Mouse (Mus musculus): Measurements from ENCODE around the gene Klkb1. TPM values are rescaled to one million over a fixed set of nuclear protein-coding genes. Genes with fewer than 3 reads are reported as not detected.

Gene Klkb1
- polyA plus RNA-seq, 1 experiment from 2014 or later, result not detected

DNA sequence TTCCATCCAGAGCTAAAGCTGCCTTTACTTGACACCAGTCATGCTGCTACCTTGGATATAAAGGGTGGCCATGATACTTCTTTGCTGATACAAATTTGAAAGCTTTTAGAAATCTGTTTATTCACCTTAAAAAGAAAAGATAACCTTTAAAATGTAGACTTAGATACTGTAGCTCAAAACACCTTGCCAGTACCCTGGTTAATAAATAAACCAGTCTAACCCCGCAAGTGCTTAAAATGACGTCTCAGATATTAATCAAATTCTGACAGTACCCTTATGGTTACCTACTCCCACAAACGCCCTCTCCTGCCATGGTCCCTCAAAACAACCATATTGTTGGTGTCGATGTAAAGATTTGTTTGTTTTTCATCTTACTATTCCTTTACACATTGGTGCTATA lies 29.5 kb upstream of the Klkb1 start:
- Histone ChIP-seq H3K9me3 (ENCODE audit: control insufficient read depth, low read length) (no peaks in the 10 kb centered on the region), H3K27me3 (ENCODE audit: control insufficient read depth, insufficient read depth, low read length) (no peaks in the 10 kb centered on the region), H3K4me2 (replicated peaks) (no peak overlapping the region), H3K27ac (no peak overlapping the region), H3K9ac (no peak overlapping the region), H3K4me1 (replicated peaks; ENCODE audit: control insufficient read depth, insufficient read depth, low read length) (no peaks in the 10 kb centered on the region), H3K36me3 (replicated peaks; ENCODE audit: control insufficient read depth, insufficient read depth) (no peaks in the 10 kb centered on the region), H3K4me3 (replicated peaks; ENCODE audit: low read length) (no peak overlapping the region)
- ATAC-seq (ENCODE audit: low FRiP score) (no peak), DNase-seq (ENCODE audit: low spot score) (no peak)
- 84% methylated on average over 4 of the region's 4 CpGs for WGBS

DNA sequence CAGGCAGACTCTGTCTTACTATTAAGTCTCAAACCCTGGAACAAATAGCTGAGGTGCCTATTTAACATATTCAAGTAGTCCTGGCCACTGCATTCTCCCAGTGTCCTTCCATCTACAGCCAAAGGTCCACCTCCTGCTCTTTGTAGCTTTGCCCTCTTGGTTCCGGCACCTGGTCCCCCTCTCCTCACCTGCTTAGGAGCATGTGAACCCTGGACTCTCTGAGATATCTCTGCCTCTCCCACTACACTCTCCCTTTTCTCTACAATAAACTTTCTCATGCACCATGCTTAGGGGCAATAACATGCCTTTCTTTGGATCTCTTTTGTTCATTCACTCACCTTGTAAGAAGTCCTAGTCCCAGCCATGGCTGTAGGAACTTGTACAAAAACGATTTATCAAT lies 26.7 kb upstream of the Klkb1 start:
- ATAC-seq (ENCODE audit: low FRiP score) (no peak), DNase-seq (ENCODE audit: low spot score) (no peak)
- Histone ChIP-seq H3K4me1 (replicated peaks; ENCODE audit: control insufficient read depth, insufficient read depth, low read length) (no peaks in the 10 kb centered on the region), H3K27me3 (ENCODE audit: control insufficient read depth, insufficient read depth, low read length) (no peaks in the 10 kb centered on the region), H3K4me3 (replicated peaks; ENCODE audit: low read length) (no peak overlapping the region), H3K27ac (no peak overlapping the region), H3K9me3 (ENCODE audit: control insufficient read depth, low read length) (no peaks in the 10 kb centered on the region), H3K9ac (no peak overlapping the region), H3K36me3 (replicated peaks; ENCODE audit: control insufficient read depth, insufficient read depth) (no peaks in the 10 kb centered on the region), H3K4me2 (replicated peaks) (no peak overlapping the region)
- 85% methylated on average over 2 of the region's 2 CpGs for WGBS

DNA sequence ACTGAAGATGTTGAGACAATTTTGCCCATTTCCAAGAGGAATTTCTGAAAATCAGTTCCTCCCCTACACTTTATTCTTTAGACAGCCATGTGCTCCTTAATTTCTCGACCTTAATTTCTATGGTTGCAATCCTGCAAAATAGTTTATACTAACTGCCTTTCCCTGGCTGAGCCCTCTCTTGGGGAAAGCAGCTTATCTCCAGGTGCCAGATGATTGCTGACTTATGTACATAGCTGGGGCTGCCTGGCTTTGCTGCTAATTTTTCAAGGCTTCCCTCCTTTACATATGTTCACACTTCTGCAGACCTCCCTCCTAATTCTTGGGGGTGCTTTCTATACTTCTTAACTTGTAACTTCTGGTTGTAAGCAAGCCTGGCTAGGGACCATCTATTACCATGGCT lies 26.3 kb upstream of the Klkb1 start:
- Histone ChIP-seq H3K9me3 (ENCODE audit: control insufficient read depth, low read length) (no peaks in the 10 kb centered on the region), H3K36me3 (replicated peaks; ENCODE audit: control insufficient read depth, insufficient read depth) (no peaks in the 10 kb centered on the region), H3K4me1 (replicated peaks; ENCODE audit: control insufficient read depth, insufficient read depth, low read length) (no peaks in the 10 kb centered on the region), H3K4me3 (replicated peaks; ENCODE audit: low read length) (no peak overlapping the region), H3K9ac (no peak overlapping the region), H3K4me2 (replicated peaks) (no peak overlapping the region), H3K27me3 (ENCODE audit: control insufficient read depth, insufficient read depth, low read length) (no peaks in the 10 kb centered on the region), H3K27ac (no peak overlapping the region)
- DNase-seq (ENCODE audit: low spot score) (no peak), ATAC-seq (ENCODE audit: low FRiP score) (no peak)
- WGBS, result 81% methylated on average over 1 of the region's 1 CpGs

DNA sequence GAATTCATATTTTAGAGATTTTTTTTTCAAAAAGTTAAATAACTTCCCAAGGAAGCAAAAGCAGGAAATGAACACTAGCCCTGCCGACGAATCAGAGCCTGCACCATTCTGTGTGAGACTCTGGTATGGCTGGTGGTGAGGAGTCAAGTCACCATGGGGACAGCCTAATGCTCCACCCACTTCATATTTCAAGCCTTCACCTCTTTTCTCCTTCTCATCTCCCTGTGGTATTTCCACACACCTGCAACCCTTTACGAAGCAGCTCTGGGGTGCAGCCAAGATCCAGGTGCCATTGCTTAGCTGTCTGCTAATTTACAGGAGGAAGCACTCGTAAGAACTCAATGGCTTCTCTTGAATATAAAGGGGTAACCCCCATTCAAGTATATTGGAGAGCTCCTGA lies 16.3 kb upstream of the Klkb1 start:
- Histone ChIP-seq H3K4me2 (replicated peaks) (no peak overlapping the region), H3K9me3 (ENCODE audit: control insufficient read depth, low read length) (no peaks in the 10 kb centered on the region), H3K4me3 (replicated peaks; ENCODE audit: low read length) (no peak overlapping the region), H3K9ac (no peak overlapping the region), H3K27me3 (ENCODE audit: control insufficient read depth, insufficient read depth, low read length) (no peaks in the 10 kb centered on the region), H3K36me3 (replicated peaks; ENCODE audit: control insufficient read depth, insufficient read depth) (no peaks in the 10 kb centered on the region), H3K4me1 (replicated peaks; ENCODE audit: control insufficient read depth, insufficient read depth, low read length) (no peaks in the 10 kb centered on the region), H3K27ac (no peak overlapping the region)
- DNase-seq (ENCODE audit: low spot score), result no peak
- ATAC-seq (ENCODE audit: low FRiP score), result no peak
- WGBS, result 90% methylated on average over 4 of the region's 4 CpGs

DNA sequence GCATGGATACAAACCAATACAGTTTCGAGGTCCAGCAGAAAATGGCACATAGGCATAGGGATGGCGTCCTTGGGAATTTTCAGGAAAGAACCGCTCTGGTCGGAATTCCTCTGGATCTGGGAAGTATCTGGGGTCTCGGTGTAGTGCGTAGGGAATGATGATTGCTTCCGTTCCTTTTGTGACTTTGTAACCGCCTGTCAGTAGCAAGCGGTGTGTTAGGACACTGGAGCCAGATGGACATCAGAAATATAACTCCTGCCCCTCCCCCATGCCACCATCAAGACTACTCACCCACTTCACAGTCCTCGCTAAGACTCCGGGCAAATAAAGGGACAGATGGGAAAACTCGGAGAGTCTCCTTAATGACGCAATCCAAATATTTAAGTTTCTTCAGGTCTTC lies 13.7 kb upstream of the Klkb1 start, which contains the start of gene Gm45753:
Gm45753 (minus strand) TSS at position 101 of the 400 bp plus-strand sequence.
- no peak within 1 kb of the TSS for H3K9ac ChIP-seq
- no peaks in the 10 kb centered on the region for H3K9me3 ChIP-seq (ENCODE audit: control insufficient read depth, low read length)
- H3K27ac ChIP-seq, result no peak within 1 kb of the TSS
- no peaks in the 10 kb centered on the region for H3K36me3 ChIP-seq (replicated peaks; ENCODE audit: control insufficient read depth, insufficient read depth)
- H3K27me3 ChIP-seq (ENCODE audit: control insufficient read depth, insufficient read depth, low read length), result no peaks in the 10 kb centered on the region
- ATAC-seq (ENCODE audit: low FRiP score) (no peak), DNase-seq (ENCODE audit: low spot score) (no peak)
- WGBS, result 96% methylated on average over 13 of the region's 13 CpGs
- H3K4me2 ChIP-seq (replicated peaks), result no peak within 1 kb of the TSS
- H3K4me1 ChIP-seq (replicated peaks; ENCODE audit: control insufficient read depth, insufficient read depth, low read length), result no peaks in the 10 kb centered on the region
- no peak within 1 kb of the TSS for H3K4me3 ChIP-seq (replicated peaks; ENCODE audit: low read length)

DNA sequence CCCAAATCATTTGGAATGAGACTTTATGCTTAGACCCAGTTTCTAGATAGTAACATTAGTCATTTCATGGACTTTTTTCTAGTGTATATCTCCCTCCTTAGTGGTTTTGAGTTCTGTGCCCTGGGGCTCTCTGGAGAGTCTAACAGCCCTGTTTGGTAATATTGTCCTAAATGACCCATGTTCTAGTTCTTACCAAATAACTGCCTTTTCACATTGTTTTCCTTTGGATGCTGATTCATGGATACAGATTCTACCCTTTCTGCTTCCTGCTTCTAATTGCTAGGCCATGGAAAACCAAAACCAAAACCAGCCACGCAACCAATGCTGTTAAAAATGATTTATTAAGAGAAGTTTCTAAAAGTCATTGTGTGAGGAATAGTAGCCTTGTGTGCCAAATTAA lies 10.8 kb upstream of the Klkb1 start:
- Histone ChIP-seq H3K36me3 (replicated peaks; ENCODE audit: control insufficient read depth, insufficient read depth) (no peaks in the 10 kb centered on the region), H3K27ac (no peak overlapping the region), H3K4me3 (replicated peaks; ENCODE audit: low read length) (no peak overlapping the region), H3K9ac (no peak overlapping the region), H3K27me3 (ENCODE audit: control insufficient read depth, insufficient read depth, low read length) (no peaks in the 10 kb centered on the region), H3K4me1 (replicated peaks; ENCODE audit: control insufficient read depth, insufficient read depth, low read length) (no peaks in the 10 kb centered on the region), H3K9me3 (ENCODE audit: control insufficient read depth, low read length) (no peaks in the 10 kb centered on the region), H3K4me2 (replicated peaks) (no peak overlapping the region)
- DNase-seq (ENCODE audit: low spot score) (no peak), ATAC-seq (ENCODE audit: low FRiP score) (no peak)
- WGBS, result 62% methylated on average over 1 of the region's 1 CpGs

DNA sequence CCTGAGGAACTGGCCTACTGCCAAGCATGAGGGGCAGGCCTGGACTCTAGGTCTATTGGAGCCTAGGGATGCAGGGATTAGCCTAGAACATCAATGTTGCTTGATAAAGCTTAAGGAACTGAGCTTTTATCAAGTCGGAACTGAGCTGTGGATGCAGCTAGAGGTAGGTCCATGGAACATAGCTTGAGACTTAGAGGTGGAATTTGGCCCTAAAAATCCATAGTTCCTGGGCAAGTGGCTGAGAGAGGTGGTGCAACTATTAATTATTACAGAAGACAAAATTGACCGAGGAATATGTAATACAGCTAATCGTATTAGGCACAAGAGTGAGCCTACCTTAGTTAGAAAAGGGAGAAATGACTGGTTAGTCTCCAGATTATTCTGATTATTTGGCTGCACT lies 9.7 kb upstream of the Klkb1 start:
- Histone ChIP-seq H3K27me3 (ENCODE audit: control insufficient read depth, insufficient read depth, low read length) (no peaks in the 10 kb centered on the region), H3K36me3 (replicated peaks; ENCODE audit: control insufficient read depth, insufficient read depth) (no peaks in the 10 kb centered on the region), H3K9ac (no peak overlapping the region), H3K4me3 (replicated peaks; ENCODE audit: low read length) (no peak overlapping the region), H3K4me1 (replicated peaks; ENCODE audit: control insufficient read depth, insufficient read depth, low read length) (no peaks in the 10 kb centered on the region), H3K4me2 (replicated peaks) (no peak overlapping the region), H3K9me3 (ENCODE audit: control insufficient read depth, low read length) (no peaks in the 10 kb centered on the region), H3K27ac (no peak overlapping the region)
- DNase-seq (ENCODE audit: low spot score), result no peak
- 96% methylated on average over 3 of the region's 3 CpGs for WGBS
- ATAC-seq (ENCODE audit: low FRiP score), result no peak

DNA sequence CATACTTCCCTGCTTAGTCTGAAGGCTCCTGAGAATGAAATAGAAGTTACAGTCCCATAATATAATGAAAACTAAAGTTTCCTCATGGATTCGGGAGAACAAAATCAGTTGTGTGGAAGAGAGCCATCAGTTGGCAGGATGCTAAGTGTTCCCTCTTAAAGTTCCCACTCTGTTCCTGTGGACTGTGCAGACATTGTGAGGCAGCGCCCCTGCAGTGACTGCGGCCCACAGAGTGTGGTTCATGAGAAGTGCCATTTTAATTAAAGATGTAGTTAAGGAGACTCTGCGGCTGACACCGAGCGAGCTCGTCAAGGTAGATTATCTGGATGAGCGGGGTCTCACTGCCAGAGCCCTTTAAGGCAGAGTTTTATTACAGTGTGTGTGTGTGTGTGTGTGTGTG lies 7.7 kb upstream of the Klkb1 start:
- Histone ChIP-seq H3K36me3 (replicated peaks; ENCODE audit: control insufficient read depth, insufficient read depth) (no peaks in the 10 kb centered on the region), H3K9me3 (ENCODE audit: control insufficient read depth, low read length) (no peaks in the 10 kb centered on the region), H3K4me2 (replicated peaks) (no peak overlapping the region), H3K4me3 (replicated peaks; ENCODE audit: low read length) (no peak overlapping the region), H3K27ac (no peak overlapping the region), H3K9ac (no peak overlapping the region), H3K27me3 (ENCODE audit: control insufficient read depth, insufficient read depth, low read length) (no peaks in the 10 kb centered on the region), H3K4me1 (replicated peaks; ENCODE audit: control insufficient read depth, insufficient read depth, low read length) (no peaks in the 10 kb centered on the region)
- DNase-seq (ENCODE audit: low spot score) (no peak), ATAC-seq (ENCODE audit: low FRiP score) (no peak)
- 69% methylated on average over 8 of the region's 8 CpGs for WGBS

DNA sequence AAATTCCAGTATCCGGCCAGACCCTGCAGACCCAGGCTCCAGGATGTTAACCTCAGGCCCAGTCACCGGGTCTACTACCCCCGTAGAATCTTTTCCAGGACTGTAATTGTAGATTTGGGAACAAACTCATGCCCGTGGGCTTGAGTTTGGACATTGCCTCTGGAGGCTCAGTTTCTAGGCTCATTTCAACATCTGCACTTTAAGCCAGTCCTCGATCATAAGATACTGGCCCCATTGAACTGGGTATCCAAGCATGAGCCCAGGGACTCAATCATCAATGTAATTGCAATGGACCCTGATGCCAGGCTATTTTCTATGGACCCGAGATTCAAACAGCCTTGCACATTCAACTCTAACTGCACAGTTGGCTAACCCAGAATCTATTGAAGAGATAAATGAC lies 617 bp upstream of the Klkb1 start:
- Histone ChIP-seq H3K4me1 (replicated peaks; ENCODE audit: control insufficient read depth, insufficient read depth, low read length) (no peaks in the 10 kb centered on the region), H3K36me3 (replicated peaks; ENCODE audit: control insufficient read depth, insufficient read depth) (no peaks in the 10 kb centered on the region), H3K9ac (no peak overlapping the region), H3K27me3 (ENCODE audit: control insufficient read depth, insufficient read depth, low read length) (no peaks in the 10 kb centered on the region), H3K4me3 (replicated peaks; ENCODE audit: low read length) (no peak overlapping the region), H3K4me2 (replicated peaks) (no peak overlapping the region), H3K9me3 (ENCODE audit: control insufficient read depth, low read length) (no peaks in the 10 kb centered on the region), H3K27ac (no peak overlapping the region)
- 92% methylated on average over 6 of the region's 6 CpGs for WGBS
- no peak for ATAC-seq (ENCODE audit: low FRiP score)
- DNase-seq (ENCODE audit: low spot score), result no peak

DNA sequence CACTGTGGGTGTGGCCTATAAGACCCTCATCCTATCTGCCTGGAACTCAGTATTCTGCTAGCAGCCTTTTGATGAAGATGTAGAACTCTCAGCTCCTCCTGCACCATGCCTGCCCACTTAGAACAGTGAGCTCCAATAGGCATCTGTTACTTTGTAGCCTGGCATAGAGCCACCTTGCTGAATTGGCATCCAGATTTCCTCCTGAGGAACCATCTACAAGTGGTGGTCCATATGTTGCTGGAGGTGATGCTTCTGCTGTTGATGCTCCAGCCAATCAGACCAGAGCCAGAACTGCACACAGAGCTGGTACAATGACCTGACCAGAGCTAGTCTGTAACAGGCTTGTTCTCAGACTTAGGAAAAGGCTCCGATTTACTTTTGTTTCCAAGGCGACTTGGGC lies 2.9 kb downstream of the Klkb1 start:
- no peaks in the 10 kb centered on the region for H3K27me3 ChIP-seq (ENCODE audit: control insufficient read depth, insufficient read depth, low read length)
- no peak overlapping the region for H3K27ac ChIP-seq
- no peaks in the 10 kb centered on the region for H3K4me1 ChIP-seq (replicated peaks; ENCODE audit: control insufficient read depth, insufficient read depth, low read length)
- WGBS, result 79% methylated on average over 2 of the region's 2 CpGs
- no peak for ATAC-seq (ENCODE audit: low FRiP score)
- no peak overlapping the region for H3K9ac ChIP-seq
- no peak overlapping the region for H3K4me2 ChIP-seq (replicated peaks)
- H3K36me3 ChIP-seq (replicated peaks; ENCODE audit: control insufficient read depth, insufficient read depth), result no peaks in the 10 kb centered on the region
- no peak for DNase-seq (ENCODE audit: low spot score)
- H3K9me3 ChIP-seq (ENCODE audit: control insufficient read depth, low read length), result no peaks in the 10 kb centered on the region
- no peak overlapping the region for H3K4me3 ChIP-seq (replicated peaks; ENCODE audit: low read length)
